ENCODE assay signal across 8 mouse cellular contexts in the genomic region with DNA sequence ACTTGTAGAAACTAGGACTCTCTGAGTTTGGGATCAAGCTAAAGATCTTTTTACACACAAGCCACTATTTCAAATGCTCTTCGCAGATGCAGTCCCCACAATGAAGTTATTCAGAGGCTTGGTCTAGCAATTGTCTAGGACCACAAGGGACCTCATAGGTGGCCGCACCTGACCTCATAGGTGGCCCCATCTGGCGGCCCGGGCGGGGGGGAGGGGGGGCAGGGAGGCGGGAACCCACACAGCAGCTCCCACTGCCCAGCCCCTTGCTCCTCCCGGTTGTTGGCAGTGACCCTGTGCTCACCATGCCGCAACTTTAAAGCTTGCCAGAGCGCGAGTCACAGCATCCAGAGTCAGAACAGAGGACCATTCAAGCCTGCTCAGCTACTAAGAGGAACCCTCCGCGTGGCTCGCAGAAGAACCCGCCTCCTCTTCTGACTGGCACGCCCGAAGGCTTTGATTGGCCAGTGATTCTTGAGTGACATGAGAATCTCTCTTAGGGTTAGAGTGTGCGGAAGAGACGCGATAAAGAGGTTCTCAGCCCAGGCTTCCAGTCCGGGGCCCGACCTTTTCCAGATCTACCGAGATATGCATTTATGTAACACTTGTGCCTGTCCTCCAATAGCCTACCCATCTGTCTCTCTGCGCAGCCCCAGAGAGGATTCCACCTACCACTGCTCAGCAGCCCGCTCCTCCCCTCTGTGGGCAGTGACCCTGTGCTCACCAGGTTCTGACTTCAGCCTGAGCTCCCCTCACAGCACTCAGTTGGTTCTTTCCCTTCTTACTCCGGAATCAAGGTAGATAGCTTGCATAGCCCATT. TPM values are rescaled to one million over a fixed set of nuclear protein-coding genes. Genes with fewer than 3 reads are reported as not detected.
A peak's percentile ranks its signal among the peaks of the same experiment; 100 is the strongest.
DNase-seq lines count a peak whose midpoint lies in the region; ATAC-seq lines count a peak whose summit lies in the region.

A gene (minus strand): TSS at position 391 of the 817 bp plus-strand sequence.

- no peaks in the 10 kb centered on the region for H3K36me3 ChIP-seq in embryonic facial prominence, embryonic 12.5 days
- no peaks in the 10 kb centered on the region for H3K36me3 ChIP-seq in limb, embryonic 11.5 days (ENCODE audit: control insufficient read depth, insufficient read depth, low read length)
- H3K36me3 ChIP-seq in midbrain, embryonic 13.5 days, result no peaks in the 10 kb centered on the region

- H3K4me1 ChIP-seq in embryonic facial prominence, embryonic 12.5 days, result no peaks in the 10 kb centered on the region
- no peaks in the 10 kb centered on the region for H3K4me1 ChIP-seq in limb, embryonic 11.5 days (ENCODE audit: control insufficient read depth, insufficient read depth, low read length)
- 0 out of 2 replicates have a peak, but pooled peaks cover 6% of the 10 kb centered on the region for H3K4me1 ChIP-seq in midbrain, embryonic 13.5 days (replicated peaks)

- WGBS in embryonic facial prominence, embryonic 12.5 days, result under 1% methylated on average over 25 of the region's 25 CpGs
- WGBS in limb, embryonic 11.5 days, result 2% methylated on average over 22 of the region's 25 CpGs
- 1% methylated on average over 25 of the region's 25 CpGs for WGBS in midbrain, embryonic 13.5 days

- DNase-seq in 3T3-L1 (ENCODE audit: low read depth, low spot score), result peak; percentile 94
- DNase-seq in adrenal gland, postnatal 14 days, result peak; percentile 91
- DNase-seq in heart, adult 18-20 months, result peak; percentile 90 to 92
- peak; percentile 89 for DNase-seq in kidney, adult 18-20 months
- peak; percentile 87 for DNase-seq in limb, embryonic 11.5 days (ENCODE audit: low spot score)
- peak; percentile 77 to 79 for DNase-seq in spleen, adult 18-20 months

- H3K27me3 ChIP-seq in embryonic facial prominence, embryonic 12.5 days, result no peaks in the 10 kb centered on the region
- no peaks in the 10 kb centered on the region for H3K27me3 ChIP-seq in limb, embryonic 11.5 days (ENCODE audit: control insufficient read depth, insufficient read depth, low read length)
- H3K27me3 ChIP-seq in midbrain, embryonic 13.5 days, result no peaks in the 10 kb centered on the region

- ATAC-seq in embryonic facial prominence, embryonic 12.5 days (ENCODE audit: insufficient number of reproducible peaks, insufficient read depth, low FRiP score, low TSS enrichment), result peak; percentile 97
- ATAC-seq in limb, embryonic 11.5 days (ENCODE audit: insufficient number of reproducible peaks, low FRiP score, low TSS enrichment, low read depth), result peak; percentile 98
- peak; percentile 97 for ATAC-seq in midbrain, embryonic 13.5 days

- H3K27ac ChIP-seq in embryonic facial prominence, embryonic 12.5 days, result 0 out of 2 replicates have a peak within 1 kb of the TSS, but pooled peaks have one; percentile 46
- H3K27ac ChIP-seq in limb, embryonic 11.5 days (replicated peaks; ENCODE audit: low read depth, low read length), result 0 out of 2 replicates have a peak within 1 kb of the TSS, but pooled peaks have one; percentile 56
- no peak within 1 kb of the TSS for H3K27ac ChIP-seq in midbrain, embryonic 13.5 days

- H3K9me3 ChIP-seq in embryonic facial prominence, embryonic 12.5 days, result no peaks in the 10 kb centered on the region
- H3K9me3 ChIP-seq in limb, embryonic 11.5 days (ENCODE audit: control insufficient read depth, low read length), result no peaks in the 10 kb centered on the region
- no peaks in the 10 kb centered on the region for H3K9me3 ChIP-seq in midbrain, embryonic 13.5 days

- H3K4me2 ChIP-seq in embryonic facial prominence, embryonic 12.5 days (replicated peaks), result peak within 1 kb of the TSS; percentile 58
- peak within 1 kb of the TSS; percentile 59 for H3K4me2 ChIP-seq in limb, embryonic 11.5 days (ENCODE audit: low read depth, severe bottlenecking)
- H3K4me2 ChIP-seq in midbrain, embryonic 13.5 days (replicated peaks), result peak within 1 kb of the TSS; percentile 69

- H3K9ac ChIP-seq in embryonic facial prominence, embryonic 12.5 days, result peak within 1 kb of the TSS; percentile 40; the same call in 1 of the 2 replicates
- H3K9ac ChIP-seq in limb, embryonic 11.5 days (ENCODE audit: low read length), result peak within 1 kb of the TSS; percentile 70
- peak within 1 kb of the TSS; percentile 63 for H3K9ac ChIP-seq in midbrain, embryonic 13.5 days (replicated peaks)

- H3K4me3 ChIP-seq in embryonic facial prominence, embryonic 12.5 days, result peak within 1 kb of the TSS; percentile 48
- H3K4me3 ChIP-seq in limb, embryonic 11.5 days (ENCODE audit: low read depth, low read length), result peak within 1 kb of the TSS; percentile 44
- H3K4me3 ChIP-seq in midbrain, embryonic 13.5 days (replicated peaks), result peak within 1 kb of the TSS; percentile 50

RNA-seq across cellular contexts. Expression of the gene that starts here (rescaled TPM):
- total RNA-seq in adrenal gland, postnatal 14 days (2021), result 0.11 and 0.45 TPM in 2 replicates
- polyA plus RNA-seq in embryonic facial prominence, embryonic 12.5 days (2016; fragmentation: Nextera tagmentation; extraction: Ambion mirVana), result 1.2 and 1.5 TPM in 2 replicates
- not detected for total RNA-seq in heart, adult 18-20 months (2021)
- 0.64 and 1.6 TPM in 2 replicates for polyA plus RNA-seq in limb, embryonic 11.5 days (2014; fragmentation: Nextera tagmentation; extraction: Ambion mirVana)
- 0.61 and 0.93 TPM in 2 replicates for polyA plus RNA-seq in midbrain, embryonic 13.5 days (2015; fragmentation: Nextera tagmentation; extraction: Ambion mirVana)

Comparison
In these comparisons a context has a peak if more than half of its experiments do, and no peak if none do; other contexts are left out.
1. Peak in DNase-seq in adrenal gland, postnatal 14 days; RNA of the gene not detected or under 1 TPM.
2. Peak in DNase-seq in heart, adult 18-20 months; RNA of the gene not detected or under 1 TPM.
3. Peak in ATAC-seq, H3K4me3 ChIP-seq, H3K9ac ChIP-seq and H3K4me2 ChIP-seq in midbrain, embryonic 13.5 days; RNA of the gene not detected or under 1 TPM.